Mouse (Mus musculus) heart, adult 2 months (tissue): ENCODE measurements at regions not wholly inside any gene's neighbourhood (a gene's known extent, or its start where the extent isn't known, plus 50 kb on each side); places are given as distances from the start of the nearest gene placed in this dataset.

ENCODE experiments used
- CTCF ChIP-seq: fragments of 200-600 bp; IDR thresholded peaks from 2 replicates; pipeline ENCODE4 v1.8.1; 2022; ENCODE audit warnings: antibody characterized with exemption, mild to moderate bottlenecking, moderate library complexity
- POLR2A ChIP-seq: fragments of 200-500 bp; IDR thresholded peaks from 2 replicates; pipeline ENCODE4 v1.6.1; 2011; ENCODE audit warnings: mild to moderate bottlenecking, low read depth, low read length, control low read depth; ENCODE audit not compliant: insufficient read depth

DNA sequence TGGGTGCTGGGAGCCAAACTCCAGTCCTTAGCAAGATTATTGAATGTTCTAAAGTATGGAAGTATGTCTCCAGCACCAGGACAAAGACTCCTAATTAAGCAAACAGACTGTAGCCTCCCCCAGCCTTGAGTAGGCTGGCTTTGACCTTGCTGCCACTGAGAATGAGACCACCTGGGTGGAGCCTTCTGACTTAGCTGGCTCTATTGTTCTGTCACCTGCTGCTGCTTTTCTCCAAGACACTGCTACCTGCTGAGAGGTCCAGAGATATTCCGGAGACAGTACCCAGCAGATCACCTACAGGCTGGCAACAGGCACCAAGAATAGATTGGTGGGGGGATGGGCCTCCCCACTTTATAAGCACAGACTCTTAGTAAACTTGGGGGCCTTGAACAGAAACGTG lies 247.5 kb upstream of the Pabpc6 start:
- TF ChIP-seq CTCF (no peak), POLR2A (no peak)
